Mouse (Mus musculus) stomach, embryonic 14.5 days (tissue): ENCODE results near the gene AC134908.4. TPM values are rescaled to one million over a fixed set of nuclear protein-coding genes. Genes with fewer than 3 reads are reported as not detected.

Source experiments
- ATAC-seq: fragments of 200-750 bp; cut with Nextera tagmentation; 2 replicates; pipeline ENCODE4 v1.8.0; 2017; ENCODE audit warnings: low read depth, moderate TSS enrichment; ENCODE audit not compliant: insufficient number of reproducible peaks, insufficient read depth, low FRiP score
- H3K27ac ChIP-seq: fragments of 300-500 bp; sonication (generic); 2 replicates; pipeline ENCODE4 v1.5.1; 2014; ENCODE audit warnings: mild to moderate bottlenecking, low read length, moderate library complexity, mixed read lengths
- H3K27me3 ChIP-seq: fragments of 300-500 bp; sonication (generic); 2 replicates; pipeline ENCODE4 v1.6.1; 2014; ENCODE audit warnings: low read length, control low read depth, mixed read lengths; ENCODE audit not compliant: control insufficient read depth, insufficient read depth
- H3K36me3 ChIP-seq: fragments of 300-500 bp; sonication (generic); 2 replicates; pipeline ENCODE4 v1.6.1; 2014; ENCODE audit warnings: mild to moderate bottlenecking, control low read depth, low read length, moderate library complexity, mixed read lengths; ENCODE audit not compliant: control insufficient read depth, insufficient read depth
- H3K4me1 ChIP-seq: fragments of 300-500 bp; sonication (generic); 2 replicates; pipeline ENCODE4 v1.6.1; 2014; ENCODE audit warnings: low read length, control low read depth, mixed read lengths; ENCODE audit not compliant: control insufficient read depth, insufficient read depth
- H3K4me2 ChIP-seq: fragments of 300-500 bp; sonication (generic); replicated peaks from 2 replicates; pipeline ENCODE4 v1.6.1; 2014; ENCODE audit warnings: low read depth, low read length, control low read depth
- H3K4me3 ChIP-seq: fragments of 300-500 bp; sonication (generic); 2 replicates; pipeline ENCODE4 v1.5.1; 2014; ENCODE audit warnings: low read depth, low read length, control low read depth
- H3K9ac ChIP-seq: fragments of 300-500 bp; sonication (generic); replicated peaks from 2 replicates; pipeline ENCODE4 v1.6.1; 2014; ENCODE audit warnings: low read depth, mild to moderate bottlenecking, control low read depth, low read length, moderate library complexity, mixed read lengths
- H3K9me3 ChIP-seq: fragments of 300-500 bp; sonication (generic); 2 replicates; pipeline ENCODE4 v1.6.1; 2016; ENCODE audit warnings: low read depth, low read length, control low read depth; ENCODE audit not compliant: control insufficient read depth
- WGBS: fragments of 180-500 bp; shearing (Covaris S2); extraction: QIAGEN DNeasy Blood & Tissue Kit; methylation state at CpG from one replicate; pipeline ENCODE4 v1.1.7; 2014; 5-methylcytosine and 5-hydroxymethylcytosine counted together
- polyA plus RNA-seq: library from polyadenylated mRNA; unstranded; fragments of >200 nt; fragmentation: Nextera tagmentation; extraction: Ambion mirVana; gene quantifications from 2 replicates; pipeline ENCODE4 v1.2.1, GENCODE M21; 2014

AC134908.4 gene
- polyA plus RNA-seq, 1 experiment from 2014 or later, result not detected

- Histone ChIP-seq H3K4me3 (no peak overlapping the region), H3K4me1 (peaks cover 39% of the 10 kb centered on the region), H3K9ac (no peak overlapping the region), H3K36me3 (peaks cover 51% of the 10 kb centered on the region), H3K9me3 (no peaks in the 10 kb centered on the region), H3K4me2 (no peak overlapping the region), H3K27me3 (no peaks in the 10 kb centered on the region), H3K27ac (no peak overlapping the region)
- WGBS, result 83% methylated on average over 14 of the region's 14 CpGs
- no peak for ATAC-seq
Observed at GRCm38 (mm10) chr17:25839455-25840235, 44.2 kb upstream of the AC134908.4 start.

GRCm38 (mm10) chr17:25838904-25839303, 43.4 kb upstream of the AC134908.4 start:
- H3K9ac ChIP-seq, result no peak overlapping the region
- no peak overlapping the region for H3K27ac ChIP-seq
- H3K9me3 ChIP-seq, result no peaks in the 10 kb centered on the region
- no peak overlapping the region for H3K4me2 ChIP-seq
- H3K27me3 ChIP-seq, result no peaks in the 10 kb centered on the region
- peaks cover 45% of the 10 kb centered on the region for H3K4me1 ChIP-seq
- 87% methylated on average over 4 of the region's 4 CpGs for WGBS
- ATAC-seq, result no peak
- H3K36me3 ChIP-seq, result peaks cover 51% of the 10 kb centered on the region
- no peak overlapping the region for H3K4me3 ChIP-seq

- WGBS, result 45% methylated on average over 3 of the region's 3 CpGs
- peaks cover 37% of the 10 kb centered on the region for H3K4me1 ChIP-seq
- peaks cover 51% of the 10 kb centered on the region for H3K36me3 ChIP-seq
- no peaks in the 10 kb centered on the region for H3K27me3 ChIP-seq
- no peaks in the 10 kb centered on the region for H3K9me3 ChIP-seq
- no peak overlapping the region for H3K9ac ChIP-seq
- no peak overlapping the region for H3K4me3 ChIP-seq
- peak overlapping the region; percentile 52 for H3K4me2 ChIP-seq
- H3K27ac ChIP-seq, result peak overlapping the region; percentile 48; the same call in 1 of the 2 replicates
- ATAC-seq, result no peak
Observed at GRCm38 (mm10) chr17:25837533-25837932, 42.1 kb upstream of the AC134908.4 start.

GRCm38 (mm10) chr17:25837076-25837410, 41.6 kb upstream of the AC134908.4 start, which contains the start of gene Rhbdl1:
Gene Rhbdl1 (minus strand): TSS chr17:25837295.
- 5% methylated on average over 29 of the region's 29 CpGs for WGBS
- Histone ChIP-seq H3K36me3 (peaks cover 48% of the 10 kb centered on the region), H3K27ac (peak within 1 kb of the TSS; percentile 48; the same call in 1 of the 2 replicates), H3K27me3 (no peaks in the 10 kb centered on the region), H3K4me2 (peak within 1 kb of the TSS; percentile 52), H3K9me3 (no peaks in the 10 kb centered on the region), H3K4me1 (peaks cover 37% of the 10 kb centered on the region), H3K4me3 (peak within 1 kb of the TSS; percentile 20), H3K9ac (no peak within 1 kb of the TSS; the same call in 1 of the 2 replicates)
- no peak for ATAC-seq

GRCm38 (mm10) chr17:25836397-25837075, 41.1 kb upstream of the AC134908.4 start:
- Histone ChIP-seq H3K9ac (no peak overlapping the region; the same call in 1 of the 2 replicates), H3K4me1 (peaks cover 40% of the 10 kb centered on the region), H3K27ac (0 out of 2 replicates have a peak overlapping the region, but pooled peaks have one; percentile 35), H3K4me3 (peak overlapping the region; percentile 20), H3K36me3 (peaks cover 43% of the 10 kb centered on the region), H3K4me2 (peak overlapping the region; percentile 52), H3K9me3 (no peaks in the 10 kb centered on the region), H3K27me3 (no peaks in the 10 kb centered on the region)
- ATAC-seq, result no peak
- 22% methylated on average over 20 of the region's 23 CpGs for WGBS

- no peaks in the 10 kb centered on the region for H3K27me3 ChIP-seq
- H3K36me3 ChIP-seq, result peaks cover 43% of the 10 kb centered on the region
- no peak overlapping the region for H3K27ac ChIP-seq
- H3K4me2 ChIP-seq, result peak overlapping the region; percentile 52; the same call in 1 of the 2 replicates
- ATAC-seq, result no peak
- peaks cover 46% of the 10 kb centered on the region for H3K4me1 ChIP-seq
- WGBS, result 93% methylated on average over 16 of the region's 16 CpGs
- H3K9me3 ChIP-seq, result no peaks in the 10 kb centered on the region
- H3K9ac ChIP-seq, result no peak overlapping the region
- H3K4me3 ChIP-seq, result no peak overlapping the region
Observed at GRCm38 (mm10) chr17:25835816-25836215, 40.4 kb upstream of the AC134908.4 start.

GRCm38 (mm10) chr17:25835301-25835700, 39.8 kb upstream of the AC134908.4 start:
- Histone ChIP-seq H3K4me3 (no peak overlapping the region), H3K36me3 (peaks cover 42% of the 10 kb centered on the region), H3K4me2 (peak overlapping the region; percentile 99; the same call in 1 of the 2 replicates), H3K27ac (no peak overlapping the region), H3K27me3 (no peaks in the 10 kb centered on the region), H3K4me1 (peaks cover 48% of the 10 kb centered on the region), H3K9me3 (no peaks in the 10 kb centered on the region), H3K9ac (no peak overlapping the region)
- 90% methylated on average over 7 of the region's 7 CpGs for WGBS
- ATAC-seq, result no peak

GRCm38 (mm10) chr17:25834595-25835222, 39.2 kb upstream of the AC134908.4 start:
- ATAC-seq, result no peak
- no peak overlapping the region for H3K27ac ChIP-seq
- no peaks in the 10 kb centered on the region for H3K27me3 ChIP-seq
- peak overlapping the region; percentile 99 for H3K4me2 ChIP-seq
- 77% methylated on average over 12 of the region's 12 CpGs for WGBS
- peak overlapping the region; percentile 81 for H3K4me3 ChIP-seq
- H3K9ac ChIP-seq, result peak overlapping the region; percentile 74; the same call in 1 of the 2 replicates
- H3K4me1 ChIP-seq, result peaks cover 52% of the 10 kb centered on the region
- no peaks in the 10 kb centered on the region for H3K9me3 ChIP-seq
- peaks cover 40% of the 10 kb centered on the region for H3K36me3 ChIP-seq
